Mouse (Mus musculus): Measurements from ENCODE around the gene Ppp1r12c.
A peak's percentile ranks its signal among the peaks of the same experiment; 100 is the strongest.

- TF ChIP-seq CTCF (IDR thresholded peaks at IDR 0.05; ENCODE audit: low read depth) (peak; percentile 89), EP300 (IDR thresholded peaks at IDR 0.05; ENCODE audit: low read depth) (no peak)
Observed at GRCm38 (mm10) chr7:4431548-4431947, 69.9 kb downstream of the Ppp1r12c start.
